Mouse (Mus musculus): ENCODE results near the gene Prr22. TPM values are rescaled to one million over a fixed set of nuclear protein-coding genes. Genes with fewer than 3 reads are reported as not detected.
A peak's percentile ranks its signal among the peaks of the same experiment; 100 is the strongest.

The Prr22 gene
- polyA plus RNA-seq, 1 experiment = 3.3 TPM

DNA sequence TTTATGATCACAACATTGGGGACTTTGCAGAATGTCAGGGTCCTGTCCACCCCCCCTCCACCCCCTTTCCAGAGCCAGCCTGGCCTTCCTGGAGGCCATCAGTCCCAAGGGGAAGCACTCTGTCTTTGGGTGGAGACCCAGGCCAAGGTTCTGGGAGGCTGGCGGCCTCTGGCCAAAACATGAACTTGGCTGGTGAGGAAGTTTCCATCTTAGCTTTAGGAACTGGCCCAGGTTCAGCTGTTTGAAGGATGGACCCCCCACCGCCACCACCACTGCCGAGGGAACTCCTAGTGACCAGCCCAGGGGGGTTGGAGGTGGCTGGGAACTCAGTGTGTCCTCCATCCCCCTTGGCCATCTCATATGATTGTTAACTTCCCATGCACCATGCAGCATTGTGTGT lies 9.0 kb upstream of the Prr22 start:
- H3K27ac ChIP-seq (ENCODE audit: insufficient read depth, low read length) = no peak overlapping the region
- peaks cover 9% of the 10 kb centered on the region for H3K27me3 ChIP-seq (ENCODE audit: control insufficient read depth, insufficient read depth, low read length)
- no peak for DNase-seq (ENCODE audit: low read depth in 1 of 2, low spot score in 2 of 2)
- H3K4me1 ChIP-seq (ENCODE audit: control insufficient read depth, insufficient read depth, insufficient read length) = peaks cover 26% of the 10 kb centered on the region
- no peaks in the 10 kb centered on the region for H3K36me3 ChIP-seq (ENCODE audit: control insufficient read depth, insufficient read depth, low read length)
- no peak overlapping the region for H3K4me3 ChIP-seq (ENCODE audit: extremely low read depth, insufficient read depth, insufficient read length)
- WGBS = 80% methylated on average over 3 of the region's 3 CpGs
- TF ChIP-seq CTCF (IDR thresholded peaks at IDR 0.05; ENCODE audit: extremely low read depth, insufficient read depth, insufficient read length, insufficient replicate concordance) (no peak), POLR2A (IDR thresholded peaks at IDR 0.05; ENCODE audit: low read depth, low read length) (no peak)

- peak; percentile 29; the same call in 1 of the 2 replicates for TF ChIP-seq POLR2A (IDR thresholded peaks at IDR 0.05; ENCODE audit: low read depth, low read length)
- no peak for TF ChIP-seq CTCF (IDR thresholded peaks at IDR 0.05; ENCODE audit: extremely low read depth, insufficient read depth, insufficient read length, insufficient replicate concordance)
- H3K27me3 ChIP-seq (ENCODE audit: control insufficient read depth, insufficient read depth, low read length) = peaks cover 4% of the 10 kb centered on the region
- peak; percentile 75 to 89 for DNase-seq (ENCODE audit: low read depth in 1 of 2, low spot score in 2 of 2)
- peaks cover 5% of the 10 kb centered on the region; the same call in 1 of the 2 replicates for H3K36me3 ChIP-seq (ENCODE audit: control insufficient read depth, insufficient read depth, low read length)
- peak overlapping the region; percentile 67 for H3K4me3 ChIP-seq (ENCODE audit: extremely low read depth, insufficient read depth, insufficient read length)
- under 1% methylated on average over 27 of the region's 28 CpGs for WGBS
- H3K4me1 ChIP-seq (ENCODE audit: control insufficient read depth, insufficient read depth, insufficient read length) = peaks cover 23% of the 10 kb centered on the region
- H3K27ac ChIP-seq (ENCODE audit: insufficient read depth, low read length) = peak overlapping the region; percentile 71; the same call in 1 of the 2 replicates
Observed at GRCm38 (mm10) chr17:56761991-56762410, 8.0 kb upstream of the Prr22 start.

DNA sequence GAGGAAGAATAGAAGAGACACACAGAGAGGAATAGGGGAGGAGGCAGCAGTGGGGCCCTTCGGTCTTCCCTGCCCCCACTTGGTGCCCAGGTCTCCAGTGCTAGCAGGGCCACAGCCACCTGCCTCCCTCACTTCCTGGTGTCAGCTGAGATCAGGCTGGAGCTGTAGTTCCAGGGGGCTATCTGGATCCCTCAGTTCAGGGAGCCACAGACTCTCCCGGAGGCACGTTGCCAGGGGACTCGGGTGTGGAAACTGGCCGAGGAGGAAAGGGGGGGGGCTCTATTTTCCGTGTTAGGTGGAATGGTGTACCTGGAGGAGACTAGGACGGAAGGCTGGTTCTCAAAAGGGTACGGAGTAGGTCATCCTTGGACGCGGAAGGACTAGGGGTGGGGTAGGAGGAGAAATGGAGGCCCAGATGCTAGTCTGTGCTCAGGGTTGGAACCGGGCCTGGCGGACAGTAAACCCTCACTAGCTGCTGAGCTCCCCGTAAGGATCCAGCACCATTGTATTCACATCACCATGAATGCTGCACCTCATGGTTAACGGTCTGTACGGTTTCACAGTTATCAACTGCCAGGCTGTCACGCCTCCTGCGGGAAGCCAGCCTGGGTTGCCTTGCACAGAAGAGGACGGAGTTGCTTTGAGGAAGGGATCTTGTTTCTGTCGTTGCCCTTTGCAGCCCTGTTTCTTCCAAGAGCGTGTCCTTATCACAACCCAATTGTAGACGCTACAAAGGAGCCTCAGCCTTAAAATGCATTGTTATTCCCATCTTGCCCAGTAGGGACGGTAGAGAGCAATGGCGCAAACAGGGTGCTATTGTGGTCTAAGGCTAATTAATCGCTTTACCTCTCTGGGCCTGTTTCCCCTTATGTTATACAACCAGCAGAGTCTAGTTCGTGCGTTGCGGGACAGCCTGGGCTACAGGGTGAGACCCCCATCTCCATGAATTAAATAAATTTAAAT lies 7.0 kb upstream of the Prr22 start:
- Histone ChIP-seq H3K4me1 (ENCODE audit: control insufficient read depth, insufficient read depth, insufficient read length) (peaks cover 17% of the 10 kb centered on the region), H3K27me3 (ENCODE audit: control insufficient read depth, insufficient read depth, low read length) (no peaks in the 10 kb centered on the region), H3K36me3 (ENCODE audit: control insufficient read depth, insufficient read depth, low read length) (peaks cover 10% of the 10 kb centered on the region), H3K4me3 (ENCODE audit: extremely low read depth, insufficient read depth, insufficient read length) (no peak overlapping the region), H3K27ac (ENCODE audit: insufficient read depth, low read length) (no peak overlapping the region)
- no peak for TF ChIP-seq POLR2A (IDR thresholded peaks at IDR 0.05; ENCODE audit: low read depth, low read length)
- TF ChIP-seq CTCF (IDR thresholded peaks at IDR 0.05; ENCODE audit: extremely low read depth, insufficient read depth, insufficient read length, insufficient replicate concordance) = peak; percentile 60; the same call in 1 of the 2 replicates
- WGBS = 53% methylated on average over 27 of the region's 27 CpGs
- DNase-seq (ENCODE audit: low read depth in 1 of 2, low spot score in 2 of 2) = peak; percentile 57 to 61

GRCm38 (mm10) chr17:56763741-56764250 lies 6.3 kb upstream of the Prr22 start:
- peaks cover 16% of the 10 kb centered on the region for H3K36me3 ChIP-seq (ENCODE audit: control insufficient read depth, insufficient read depth, low read length)
- H3K4me3 ChIP-seq (ENCODE audit: extremely low read depth, insufficient read depth, insufficient read length) = no peak overlapping the region
- peaks cover 17% of the 10 kb centered on the region for H3K4me1 ChIP-seq (ENCODE audit: control insufficient read depth, insufficient read depth, insufficient read length)
- H3K27ac ChIP-seq (ENCODE audit: insufficient read depth, low read length) = peak overlapping the region; percentile 85; the same call in 1 of the 2 replicates
- no peaks in the 10 kb centered on the region for H3K27me3 ChIP-seq (ENCODE audit: control insufficient read depth, insufficient read depth, low read length)
- 73% methylated on average over 8 of the region's 8 CpGs for WGBS
- no peak for DNase-seq (ENCODE audit: low read depth in 1 of 2, low spot score in 2 of 2)
- no peak for TF ChIP-seq POLR2A (IDR thresholded peaks at IDR 0.05; ENCODE audit: low read depth, low read length)
- no peak for TF ChIP-seq CTCF (IDR thresholded peaks at IDR 0.05; ENCODE audit: extremely low read depth, insufficient read depth, insufficient read length, insufficient replicate concordance)

GRCm38 (mm10) chr17:56764474-56765354 lies 5.3 kb upstream of the Prr22 start, which contains the start of gene Dus3l:
TSS of gene Dus3l (plus strand) at chr17:56764757.
- under 1% methylated on average over 58 of the region's 58 CpGs for WGBS
- DNase-seq (ENCODE audit: low read depth in 1 of 2, low spot score in 2 of 2) = peak; percentile 81 to 84

GRCm38 (mm10) chr17:56765431-56765830 lies 4.6 kb upstream of the Prr22 start:
- no peaks in the 10 kb centered on the region for H3K27me3 ChIP-seq (ENCODE audit: control insufficient read depth, insufficient read depth, low read length)
- 50% methylated on average over 12 of the region's 12 CpGs for WGBS
- peak overlapping the region; percentile 98; the same call in 1 of the 2 replicates for H3K27ac ChIP-seq (ENCODE audit: insufficient read depth, low read length)
- TF ChIP-seq POLR2A (IDR thresholded peaks at IDR 0.05; ENCODE audit: low read depth, low read length) = no peak
- peaks cover 17% of the 10 kb centered on the region for H3K4me1 ChIP-seq (ENCODE audit: control insufficient read depth, insufficient read depth, insufficient read length)
- peaks cover 29% of the 10 kb centered on the region for H3K36me3 ChIP-seq (ENCODE audit: control insufficient read depth, insufficient read depth, low read length)
- H3K4me3 ChIP-seq (ENCODE audit: extremely low read depth, insufficient read depth, insufficient read length) = peak overlapping the region; percentile 85
- DNase-seq (ENCODE audit: low read depth in 1 of 2, low spot score in 2 of 2) = peak in 1 of 2 experiments; percentile 19

More at GRCm38 (mm10) chr17:56764474-56765354, 5.3 kb upstream of the Prr22 start, which contains the start of gene Dus3l:
- peak; percentile 58 for TF ChIP-seq POLR2A (IDR thresholded peaks at IDR 0.05; ENCODE audit: low read depth, low read length)
- TF ChIP-seq CTCF (IDR thresholded peaks at IDR 0.05; ENCODE audit: extremely low read depth, insufficient read depth, insufficient read length, insufficient replicate concordance) = no peak
- Histone ChIP-seq H3K4me3 (ENCODE audit: extremely low read depth, insufficient read depth, insufficient read length) (peak within 1 kb of the TSS; percentile 85), H3K36me3 (ENCODE audit: control insufficient read depth, insufficient read depth, low read length) (peaks cover 23% of the 10 kb centered on the region), H3K27me3 (ENCODE audit: control insufficient read depth, insufficient read depth, low read length) (no peaks in the 10 kb centered on the region), H3K27ac (ENCODE audit: insufficient read depth, low read length) (peak within 1 kb of the TSS; percentile 98), H3K4me1 (ENCODE audit: control insufficient read depth, insufficient read depth, insufficient read length) (peaks cover 17% of the 10 kb centered on the region)

Data from spleen, adult 2 months (tissue).